Mouse (Mus musculus) liver, postnatal 0 days (tissue): ENCODE measurements around the gene Rbfox3. TPM values are rescaled to one million over a fixed set of nuclear protein-coding genes. Genes with fewer than 3 reads are reported as not detected.

Experiments used
- ATAC-seq: fragments of 200-750 bp; cut with Nextera tagmentation; 2 replicates; pipeline ENCODE4 v1.8.0; 2017; ENCODE audit warnings: mild to moderate bottlenecking, moderate library complexity
- DNase-seq: peaks from one replicate; pipeline ENCODE4 v3.0.0-alpha.2; 2016
- H3K27ac ChIP-seq: fragments of 300-500 bp; sonication (generic); 2 replicates; pipeline ENCODE4 v1.5.1; 2014; ENCODE audit warnings: antibody characterized with exemption, moderate library complexity, mild to moderate bottlenecking, low read depth
- H3K27me3 ChIP-seq: fragments of 300-500 bp; sonication (generic); 2 replicates; pipeline ENCODE4 v1.6.1; 2014; ENCODE audit warnings: low read length, control low read depth, mixed read lengths; ENCODE audit not compliant: insufficient read depth
- H3K36me3 ChIP-seq: fragments of 300-500 bp; sonication (generic); replicated peaks from 2 replicates; pipeline ENCODE4 v1.6.1; 2014; ENCODE audit warnings: mild to moderate bottlenecking, control low read depth, low read length, moderate library complexity, mixed read lengths; ENCODE audit not compliant: insufficient read depth
- H3K4me1 ChIP-seq: fragments of 300-500 bp; sonication (generic); 2 replicates; pipeline ENCODE4 v1.6.1; 2014; ENCODE audit warnings: antibody characterized with exemption, mild to moderate bottlenecking, control low read depth; ENCODE audit not compliant: insufficient read depth
- H3K4me2 ChIP-seq: fragments of 300-500 bp; sonication (generic); 2 replicates; pipeline ENCODE4 v1.6.1; 2014; ENCODE audit warnings: low read depth, mild to moderate bottlenecking, low read length, moderate library complexity, mixed read lengths
- H3K4me3 ChIP-seq: fragments of 300-500 bp; sonication (generic); 2 replicates; pipeline ENCODE4 v1.5.1; 2014; ENCODE audit warnings: low read depth, low read length
- H3K9ac ChIP-seq: fragments of 300-500 bp; sonication (generic); replicated peaks from 2 replicates; pipeline ENCODE4 v1.6.1; 2014; ENCODE audit warnings: mild to moderate bottlenecking, moderate library complexity
- H3K9me3 ChIP-seq: fragments of 300-500 bp; sonication (generic); 2 replicates; pipeline ENCODE4 v1.6.1; 2016; ENCODE audit warnings: mild to moderate bottlenecking, control low read depth, low read length, mixed read lengths
- CTCF ChIP-seq: sonication (generic); IDR thresholded peaks from 2 replicates; pipeline ENCODE4 v1.5.1; 2016; ENCODE audit warnings: antibody characterized with exemption, low read depth
- EP300 ChIP-seq: IDR thresholded peaks from 2 replicates; pipeline ENCODE4 v1.6.1; 2016; ENCODE audit warnings: antibody characterized with exemption, low read depth, mild to moderate bottlenecking
- WGBS: fragments of 180-500 bp; shearing (Covaris S2); extraction: QIAGEN DNeasy Blood & Tissue Kit; methylation state at CpG from one replicate; pipeline ENCODE4 v1.1.7; 2014; ENCODE audit not compliant: insufficient replicate concordance; 5-methylcytosine and 5-hydroxymethylcytosine counted together
- polyA plus RNA-seq: library from polyadenylated mRNA; unstranded; fragments of >200 nt; fragmentation: Nextera tagmentation; extraction: Ambion mirVana; gene quantifications from 2 replicates; pipeline ENCODE4 v1.2.1, GENCODE M21; 2015

Gene Rbfox3
- polyA plus RNA-seq, 1 experiment from 2014 or later = 0.73 TPM

GRCm38 (mm10) chr11:118875243-118875897 is 36.0 kb downstream of the Rbfox3 start:
- no peak overlapping the region for H3K9ac ChIP-seq
- no peak overlapping the region for H3K27ac ChIP-seq
- ATAC-seq (no peak), DNase-seq (no peak)
- no peaks in the 10 kb centered on the region for H3K4me1 ChIP-seq
- no peaks in the 10 kb centered on the region for H3K9me3 ChIP-seq
- no peak overlapping the region for H3K4me2 ChIP-seq
- no peaks in the 10 kb centered on the region for H3K36me3 ChIP-seq
- 72% methylated on average over 5 of the region's 5 CpGs for WGBS
- H3K4me3 ChIP-seq = no peak overlapping the region
- no peak for TF ChIP-seq CTCF
- no peak for TF ChIP-seq EP300
- H3K27me3 ChIP-seq = no peaks in the 10 kb centered on the region

- no peaks in the 10 kb centered on the region for H3K36me3 ChIP-seq
- no peaks in the 10 kb centered on the region for H3K4me1 ChIP-seq
- ATAC-seq = no peak
- no peak overlapping the region for H3K4me3 ChIP-seq
- H3K27ac ChIP-seq = no peak overlapping the region
- H3K4me2 ChIP-seq = no peak overlapping the region
- WGBS = 41% methylated on average over 7 of the region's 7 CpGs
- no peak for DNase-seq
- H3K9ac ChIP-seq = no peak overlapping the region
- TF ChIP-seq EP300 = no peak
- TF ChIP-seq CTCF = no peak
- H3K27me3 ChIP-seq = no peaks in the 10 kb centered on the region
- no peaks in the 10 kb centered on the region for H3K9me3 ChIP-seq
Measured at GRCm38 (mm10) chr11:118874487-118875095, 36.8 kb downstream of the Rbfox3 start.

GRCm38 (mm10) chr11:118874022-118874421 is 37.4 kb downstream of the Rbfox3 start:
- H3K9ac ChIP-seq = no peak overlapping the region
- no peak for ATAC-seq
- no peak overlapping the region for H3K27ac ChIP-seq
- no peaks in the 10 kb centered on the region for H3K9me3 ChIP-seq
- no peaks in the 10 kb centered on the region for H3K27me3 ChIP-seq
- no peak for DNase-seq
- no peak overlapping the region for H3K4me2 ChIP-seq
- TF ChIP-seq EP300 (no peak), CTCF (no peak)
- no peaks in the 10 kb centered on the region for H3K4me1 ChIP-seq
- 70% methylated on average over 11 of the region's 11 CpGs for WGBS
- H3K4me3 ChIP-seq = no peak overlapping the region
- no peaks in the 10 kb centered on the region for H3K36me3 ChIP-seq

- Histone ChIP-seq H3K4me2 (no peak overlapping the region), H3K36me3 (no peaks in the 10 kb centered on the region), H3K27ac (no peak overlapping the region), H3K4me3 (no peak overlapping the region), H3K27me3 (no peaks in the 10 kb centered on the region), H3K4me1 (no peaks in the 10 kb centered on the region), H3K9ac (no peak overlapping the region), H3K9me3 (no peaks in the 10 kb centered on the region)
- DNase-seq (no peak), ATAC-seq (no peak)
- TF ChIP-seq EP300 (no peak), CTCF (no peak)
- WGBS = 70% methylated on average over 10 of the region's 10 CpGs
Measured at GRCm38 (mm10) chr11:118871527-118871926, 39.9 kb downstream of the Rbfox3 start.

GRCm38 (mm10) chr11:118863360-118863759 is 48.0 kb downstream of the Rbfox3 start:
- Histone ChIP-seq H3K27ac (no peak overlapping the region), H3K9me3 (no peaks in the 10 kb centered on the region), H3K4me2 (no peak overlapping the region), H3K36me3 (no peaks in the 10 kb centered on the region), H3K4me3 (no peak overlapping the region), H3K9ac (no peak overlapping the region), H3K27me3 (no peaks in the 10 kb centered on the region), H3K4me1 (no peaks in the 10 kb centered on the region)
- TF ChIP-seq EP300 = no peak
- TF ChIP-seq CTCF = no peak
- ATAC-seq (no peak), DNase-seq (no peak)
- 63% methylated on average over 3 of the region's 3 CpGs for WGBS

- TF ChIP-seq EP300 = no peak
- TF ChIP-seq CTCF = no peak
- Histone ChIP-seq H3K4me3 (no peak overlapping the region), H3K27ac (no peak overlapping the region), H3K36me3 (no peaks in the 10 kb centered on the region), H3K27me3 (no peaks in the 10 kb centered on the region), H3K9ac (no peak overlapping the region), H3K9me3 (no peaks in the 10 kb centered on the region), H3K4me2 (no peak overlapping the region), H3K4me1 (no peaks in the 10 kb centered on the region)
- no peak for DNase-seq
- ATAC-seq = no peak
- WGBS = 82% methylated on average over 15 of the region's 15 CpGs
Measured at GRCm38 (mm10) chr11:118861801-118862431, 49.5 kb downstream of the Rbfox3 start.
